Mouse (Mus musculus): ENCODE results near the gene Sgsm1. TPM values are rescaled to one million over a fixed set of nuclear protein-coding genes. Genes with fewer than 3 reads are reported as not detected.

Sgsm1 gene
- polyA plus RNA-seq, 1 experiment from 2014 or later, result 8.5 TPM

- Histone ChIP-seq H3K4me2 (replicated peaks; ENCODE audit: low read depth, low read length) (no peak overlapping the region), H3K27ac (ENCODE audit: low read depth, low read length) (no peak overlapping the region), H3K9ac (ENCODE audit: low read depth, low read length) (no peak overlapping the region), H3K4me3 (ENCODE audit: low read depth, low read length) (no peak overlapping the region), H3K36me3 (ENCODE audit: control insufficient read depth, insufficient read depth, low read length) (no peaks in the 10 kb centered on the region), H3K9me3 (ENCODE audit: control insufficient read depth, low read length) (no peaks in the 10 kb centered on the region), H3K27me3 (ENCODE audit: control insufficient read depth, insufficient read depth, low read length) (no peaks in the 10 kb centered on the region), H3K4me1 (replicated peaks; ENCODE audit: control insufficient read depth, insufficient read depth, low read length) (no peaks in the 10 kb centered on the region)
- DNase-seq (ENCODE audit: low spot score) (no peak), ATAC-seq (ENCODE audit: low FRiP score) (no peak)
- 50% methylated on average over 8 of the region's 8 CpGs for WGBS
These were observed 111.3 kb downstream of the Sgsm1 start for GRCm38 (mm10) chr5:113199126-113199771.

GRCm38 (mm10) chr5:113196916-113197794 is 113.4 kb downstream of the Sgsm1 start:
- 76% methylated on average over 9 of the region's 9 CpGs for WGBS

GRCm38 (mm10) chr5:113195907-113196306 is 114.7 kb downstream of the Sgsm1 start:
- Histone ChIP-seq H3K27ac (ENCODE audit: low read depth, low read length) (no peak overlapping the region), H3K4me2 (replicated peaks; ENCODE audit: low read depth, low read length) (no peak overlapping the region), H3K9me3 (ENCODE audit: control insufficient read depth, low read length) (no peaks in the 10 kb centered on the region), H3K4me1 (replicated peaks; ENCODE audit: control insufficient read depth, insufficient read depth, low read length) (no peaks in the 10 kb centered on the region), H3K27me3 (ENCODE audit: control insufficient read depth, insufficient read depth, low read length) (no peaks in the 10 kb centered on the region), H3K9ac (ENCODE audit: low read depth, low read length) (no peak overlapping the region), H3K4me3 (ENCODE audit: low read depth, low read length) (no peak overlapping the region), H3K36me3 (ENCODE audit: control insufficient read depth, insufficient read depth, low read length) (no peaks in the 10 kb centered on the region)
- WGBS, result 96% methylated on average over 6 of the region's 6 CpGs
- ATAC-seq (ENCODE audit: low FRiP score) (no peak), DNase-seq (ENCODE audit: low spot score) (no peak)

More at GRCm38 (mm10) chr5:113196916-113197794, 113.4 kb downstream of the Sgsm1 start:
- DNase-seq (ENCODE audit: low spot score) (no peak), ATAC-seq (ENCODE audit: low FRiP score) (no peak)
- Histone ChIP-seq H3K4me2 (replicated peaks; ENCODE audit: low read depth, low read length) (no peak overlapping the region), H3K27ac (ENCODE audit: low read depth, low read length) (no peak overlapping the region), H3K9me3 (ENCODE audit: control insufficient read depth, low read length) (no peaks in the 10 kb centered on the region), H3K36me3 (ENCODE audit: control insufficient read depth, insufficient read depth, low read length) (no peaks in the 10 kb centered on the region), H3K4me3 (ENCODE audit: low read depth, low read length) (no peak overlapping the region), H3K4me1 (replicated peaks; ENCODE audit: control insufficient read depth, insufficient read depth, low read length) (no peaks in the 10 kb centered on the region), H3K9ac (ENCODE audit: low read depth, low read length) (no peak overlapping the region), H3K27me3 (ENCODE audit: control insufficient read depth, insufficient read depth, low read length) (no peaks in the 10 kb centered on the region)

GRCm38 (mm10) chr5:113195451-113195850 is 115.1 kb downstream of the Sgsm1 start:
- H3K9ac ChIP-seq (ENCODE audit: low read depth, low read length), result no peak overlapping the region
- H3K36me3 ChIP-seq (ENCODE audit: control insufficient read depth, insufficient read depth, low read length), result no peaks in the 10 kb centered on the region
- H3K27ac ChIP-seq (ENCODE audit: low read depth, low read length), result no peak overlapping the region
- no peaks in the 10 kb centered on the region for H3K4me1 ChIP-seq (replicated peaks; ENCODE audit: control insufficient read depth, insufficient read depth, low read length)
- no peak for DNase-seq (ENCODE audit: low spot score)
- no peak overlapping the region for H3K4me3 ChIP-seq (ENCODE audit: low read depth, low read length)
- H3K4me2 ChIP-seq (replicated peaks; ENCODE audit: low read depth, low read length), result no peak overlapping the region
- no peak for ATAC-seq (ENCODE audit: low FRiP score)
- no peaks in the 10 kb centered on the region for H3K27me3 ChIP-seq (ENCODE audit: control insufficient read depth, insufficient read depth, low read length)
- WGBS, result 91% methylated on average over 12 of the region's 12 CpGs
- H3K9me3 ChIP-seq (ENCODE audit: control insufficient read depth, low read length), result no peaks in the 10 kb centered on the region

GRCm38 (mm10) chr5:113193762-113194161 is 116.8 kb downstream of the Sgsm1 start:
- ATAC-seq (ENCODE audit: low FRiP score), result no peak
- Histone ChIP-seq H3K4me1 (replicated peaks; ENCODE audit: control insufficient read depth, insufficient read depth, low read length) (no peaks in the 10 kb centered on the region), H3K4me2 (replicated peaks; ENCODE audit: low read depth, low read length) (no peak overlapping the region), H3K27ac (ENCODE audit: low read depth, low read length) (no peak overlapping the region), H3K4me3 (ENCODE audit: low read depth, low read length) (no peak overlapping the region), H3K9me3 (ENCODE audit: control insufficient read depth, low read length) (no peaks in the 10 kb centered on the region), H3K27me3 (ENCODE audit: control insufficient read depth, insufficient read depth, low read length) (no peaks in the 10 kb centered on the region), H3K36me3 (ENCODE audit: control insufficient read depth, insufficient read depth, low read length) (no peaks in the 10 kb centered on the region), H3K9ac (ENCODE audit: low read depth, low read length) (no peak overlapping the region)
- 93% methylated on average over 18 of the region's 18 CpGs for WGBS
- DNase-seq (ENCODE audit: low spot score), result no peak

Other genes starting within 250 kb of the Sgsm1 start
- not detected in 2 replicates for gene Crybb2, start 240.7 kb downstream of the Sgsm1 start, polyA plus RNA-seq (2014; fragmentation: Nextera tagmentation; extraction: Ambion mirVana)
- 0.31 and 0.85 TPM in 2 replicates for gene Crybb3, start 229.2 kb downstream of the Sgsm1 start, polyA plus RNA-seq (2014; fragmentation: Nextera tagmentation; extraction: Ambion mirVana)
- 1.2 and 1.5 TPM in 2 replicates for gene 2900026A02Rik, start 89.5 kb downstream of the Sgsm1 start, polyA plus RNA-seq (2014; fragmentation: Nextera tagmentation; extraction: Ambion mirVana)
- gene Tmem211, start 83.9 kb downstream of the Sgsm1 start, polyA plus RNA-seq (2014; fragmentation: Nextera tagmentation; extraction: Ambion mirVana), result 0.08 TPM in 1 of 2 replicates, not detected in the other
- not detected in 2 replicates for gene Aym1, start 46.5 kb upstream of the Sgsm1 start, polyA plus RNA-seq (2014; fragmentation: Nextera tagmentation; extraction: Ambion mirVana)
- gene Wscd2, start 179.5 kb upstream of the Sgsm1 start, polyA plus RNA-seq (2014; fragmentation: Nextera tagmentation; extraction: Ambion mirVana), result 7.7 and 8.5 TPM in 2 replicates

All from hindbrain, embryonic 11.5 days (tissue).